ENCODE assay signal across 9 mouse cellular contexts in the genomic region with DNA sequence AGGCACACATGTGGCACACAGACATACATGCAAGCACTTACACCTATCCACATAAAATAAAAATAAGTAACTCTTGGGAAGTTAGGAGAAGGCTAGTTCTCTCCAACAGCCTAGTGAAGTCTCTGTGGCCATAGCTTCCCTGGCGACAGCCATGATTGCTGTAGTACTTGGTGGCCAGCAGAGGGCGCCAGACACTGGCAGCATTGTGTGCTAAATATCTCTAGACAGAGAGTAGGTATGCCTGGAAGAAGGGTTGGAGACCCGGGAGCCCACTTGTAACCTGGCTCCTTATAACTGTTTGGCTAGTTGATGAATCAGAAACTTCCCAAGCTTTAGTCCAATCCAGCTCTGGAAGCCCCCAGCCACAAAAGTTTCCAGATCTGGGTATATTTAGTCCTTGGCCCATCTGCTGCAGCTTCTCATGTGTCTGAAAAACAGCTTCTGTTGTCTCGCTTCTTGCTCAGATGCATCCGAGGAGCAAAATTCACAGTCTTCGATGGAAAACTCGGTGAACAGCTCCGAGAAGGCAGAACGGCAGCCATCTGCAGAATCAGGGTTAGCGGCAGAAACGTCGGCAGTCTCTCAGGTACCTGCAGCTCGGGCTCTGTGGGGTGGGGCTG. TPM values are rescaled to one million over a fixed set of nuclear protein-coding genes. Genes with fewer than 3 reads are reported as not detected.
DNase-seq lines count a peak whose midpoint lies in the region; ATAC-seq and TF ChIP-seq lines count a peak whose summit lies in the region.
"Had no signal": no experiment of that assay in that cellular context is flagged by ENCODE, and none has a peak within 500 bp of the region (broad histone marks: within the 10 kb centered on the region; RNA-seq: fewer than 3 reads in every experiment).

No protein-coding gene starts in this region.

- no peaks in the 10 kb centered on the region for H3K27me3 ChIP-seq in heart, postnatal 0 days (ENCODE audit: control insufficient read depth, insufficient read depth, low read length)
- no peaks in the 10 kb centered on the region for H3K27me3 ChIP-seq in heart, embryonic 12.5 days (replicated peaks)
- no peaks in the 10 kb centered on the region for H3K27me3 ChIP-seq in neural tube, embryonic 15.5 days (replicated peaks)
- no peaks in the 10 kb centered on the region for H3K27me3 ChIP-seq in hindbrain, postnatal 0 days (ENCODE audit: insufficient read depth, low read length)

- peaks cover 54% of the 10 kb centered on the region for H3K36me3 ChIP-seq in heart, postnatal 0 days (replicated peaks; ENCODE audit: control insufficient read depth, insufficient read depth, low read length)
- peaks cover 71% of the 10 kb centered on the region for H3K36me3 ChIP-seq in heart, embryonic 12.5 days
- H3K36me3 ChIP-seq in neural tube, embryonic 15.5 days = peaks cover 60% of the 10 kb centered on the region
- peaks cover 44% of the 10 kb centered on the region for H3K36me3 ChIP-seq in hindbrain, postnatal 0 days (ENCODE audit: insufficient read depth, low read length)

- H3K9me3 ChIP-seq in heart, postnatal 0 days (replicated peaks; ENCODE audit: control insufficient read depth, low read length) = no peaks in the 10 kb centered on the region
- H3K9me3 ChIP-seq in heart, embryonic 12.5 days (replicated peaks) = no peaks in the 10 kb centered on the region
- H3K9me3 ChIP-seq in neural tube, embryonic 15.5 days (replicated peaks) = no peaks in the 10 kb centered on the region
- H3K9me3 ChIP-seq in hindbrain, postnatal 0 days (ENCODE audit: low read length) = no peaks in the 10 kb centered on the region

- TF ChIP-seq CTCF in heart, postnatal 0 days (IDR thresholded peaks at IDR 0.05; ENCODE audit: low read depth) = peak; percentile 89
- TF ChIP-seq CTCF in hindbrain, postnatal 0 days (IDR thresholded peaks at IDR 0.05; ENCODE audit: low read depth) = peak; percentile 96

- ATAC-seq in heart, postnatal 0 days (ENCODE audit: insufficient read depth, low read depth) = no peak
- no peak for ATAC-seq in heart, embryonic 12.5 days (ENCODE audit: insufficient number of reproducible peaks, low FRiP score)
- ATAC-seq in neural tube, embryonic 15.5 days (ENCODE audit: low FRiP score) = no peak
- no peak for ATAC-seq in hindbrain, postnatal 0 days
- ATAC-seq in monocyte, adult 5-6 weeks (replicated peaks; ENCODE audit: insufficient number of reproducible peaks, low FRiP score, low TSS enrichment, poor library complexity, severe bottlenecking) = peak; percentile 77

- H3K4me2 ChIP-seq in heart, postnatal 0 days (ENCODE audit: low read depth, low read length) = no peak overlapping the region
- no peak overlapping the region for H3K4me2 ChIP-seq in heart, embryonic 12.5 days
- H3K4me2 ChIP-seq in neural tube, embryonic 15.5 days = no peak overlapping the region
- H3K4me2 ChIP-seq in hindbrain, postnatal 0 days (ENCODE audit: low read depth, low read length) = no peak overlapping the region

- no peak for TF ChIP-seq EP300 in heart, postnatal 0 days (IDR thresholded peaks at IDR 0.05; ENCODE audit: low read depth)

- no peak overlapping the region for H3K9ac ChIP-seq in heart, postnatal 0 days (replicated peaks; ENCODE audit: low read depth, low read length)
- H3K9ac ChIP-seq in heart, embryonic 12.5 days = no peak overlapping the region
- H3K9ac ChIP-seq in neural tube, embryonic 15.5 days (replicated peaks) = no peak overlapping the region
- H3K9ac ChIP-seq in hindbrain, postnatal 0 days (replicated peaks; ENCODE audit: low read length) = no peak overlapping the region

- peak; percentile 50 for DNase-seq in heart, postnatal 0 days (ENCODE audit: low spot score)
- peak; percentile 58 for DNase-seq in neural tube, embryonic 10.5 days (ENCODE audit: extremely low spot score, low spot score)
- peak; percentile 51 to 62 for DNase-seq in adrenal gland, postnatal 36 days
- peak; percentile 80 for DNase-seq in hindbrain, postnatal 0 days (ENCODE audit: low spot score)
- DNase-seq in urinary bladder, postnatal 25 days (ENCODE audit: low spot score) = no peak

- no peak overlapping the region for H3K4me3 ChIP-seq in heart, postnatal 0 days (ENCODE audit: low read depth, low read length)
- H3K4me3 ChIP-seq in heart, embryonic 12.5 days = no peak overlapping the region
- no peak overlapping the region for H3K4me3 ChIP-seq in neural tube, embryonic 15.5 days (replicated peaks)
- H3K4me3 ChIP-seq in hindbrain, postnatal 0 days (ENCODE audit: low read length) = no peak overlapping the region
- H3K4me3 ChIP-seq: erythroblast, embryonic 14.5 days had no signal

- H3K4me1 ChIP-seq in heart, postnatal 0 days (ENCODE audit: control insufficient read depth, insufficient read depth) = peaks cover 10% of the 10 kb centered on the region
- H3K4me1 ChIP-seq in heart, embryonic 12.5 days (replicated peaks) = peaks cover 12% of the 10 kb centered on the region
- no peaks in the 10 kb centered on the region for H3K4me1 ChIP-seq in neural tube, embryonic 15.5 days
- H3K4me1 ChIP-seq in hindbrain, postnatal 0 days (ENCODE audit: insufficient read depth, low read length) = no peaks in the 10 kb centered on the region

- WGBS in heart, postnatal 0 days = 76% methylated on average over 13 of the region's 13 CpGs
- WGBS in heart, embryonic 12.5 days = 77% methylated on average over 13 of the region's 13 CpGs
- WGBS in neural tube, embryonic 15.5 days = 80% methylated on average over 13 of the region's 13 CpGs
- WGBS in hindbrain, postnatal 0 days = 77% methylated on average over 13 of the region's 13 CpGs

- H3K27ac ChIP-seq in heart, postnatal 0 days (ENCODE audit: low read depth) = no peak overlapping the region
- no peak overlapping the region for H3K27ac ChIP-seq in heart, embryonic 12.5 days (ENCODE audit: poor library complexity, severe bottlenecking)
- no peak overlapping the region for H3K27ac ChIP-seq in neural tube, embryonic 15.5 days (replicated peaks)
- H3K27ac ChIP-seq in hindbrain, postnatal 0 days = no peak overlapping the region

RNA-seq across cellular contexts. Expression of a gene that starts 25.3 kb away (rescaled TPM):
- 10.2 and 11.2 TPM in 2 replicates for total RNA-seq in heart, postnatal 0 days (2014; rRNA removed; ENCODE audit: low replicate concordance)
- 6.6 TPM in 2 replicates for polyA plus RNA-seq in heart, postnatal 0 days (2015; fragmentation: Nextera tagmentation; extraction: Ambion mirVana)
- 16.3 and 16.6 TPM in 2 replicates for polyA plus RNA-seq in heart, embryonic 12.5 days (2016; fragmentation: Nextera tagmentation; extraction: Ambion mirVana)
- 30.2 and 31.0 TPM in 2 replicates for polyA plus RNA-seq in neural tube, embryonic 15.5 days (2015; fragmentation: Nextera tagmentation; extraction: Ambion mirVana)
- total RNA-seq in adrenal gland, postnatal 36 days (2021) = 10 to 100 TPM in 1 of 2 experiments, 1 to 10 TPM in 1; 7.0 to 10.1 TPM
- total RNA-seq in hindbrain, postnatal 0 days (2014; rRNA removed) = 42.4 and 42.6 TPM in 2 replicates
- polyA plus RNA-seq in hindbrain, postnatal 0 days (2015; fragmentation: Nextera tagmentation; extraction: Ambion mirVana) = 25.1 and 25.6 TPM in 2 replicates
- total RNA-seq in monocyte, adult 5-6 weeks (2017) = 1.3 to 5.0 TPM (median 2.7 TPM) in 3 replicates

RNA-seq across cellular contexts. Expression of a gene that starts 25.6 kb away (rescaled TPM):
- total RNA-seq in heart, postnatal 0 days (2014; rRNA removed; ENCODE audit: low replicate concordance) = 12.0 and 13.4 TPM in 2 replicates
- polyA plus RNA-seq in heart, postnatal 0 days (2015; fragmentation: Nextera tagmentation; extraction: Ambion mirVana) = 5.9 and 7.3 TPM in 2 replicates
- polyA plus RNA-seq in heart, embryonic 12.5 days (2016; fragmentation: Nextera tagmentation; extraction: Ambion mirVana) = 14.2 TPM in 2 replicates
- 19.3 and 19.4 TPM in 2 replicates for polyA plus RNA-seq in neural tube, embryonic 15.5 days (2015; fragmentation: Nextera tagmentation; extraction: Ambion mirVana)
- total RNA-seq in adrenal gland, postnatal 36 days (2021) = 10 to 100 TPM; 22.7 to 25.9 TPM
- total RNA-seq in hindbrain, postnatal 0 days (2014; rRNA removed) = 16.8 and 17.9 TPM in 2 replicates
- 8.7 and 12.5 TPM in 2 replicates for polyA plus RNA-seq in hindbrain, postnatal 0 days (2015; fragmentation: Nextera tagmentation; extraction: Ambion mirVana)
- 17.5 to 37.6 TPM (median 22.9 TPM) in 3 replicates for total RNA-seq in monocyte, adult 5-6 weeks (2017)
